Mouse (Mus musculus) lung, postnatal 4 days (tissue): Measurements from ENCODE around the gene Rpl7l1.
"Not testable (repeated sequence)": the region's sequence is repeated elsewhere in the genome, so short reads cannot be mapped to it uniquely, and the experiment has no call there.

ENCODE experiments used
- DNase-seq, 2 experiments: peaks; one replicate each; pipeline ENCODE4 v3.0.0; 2021

Gene Rpl7l1

DNA sequence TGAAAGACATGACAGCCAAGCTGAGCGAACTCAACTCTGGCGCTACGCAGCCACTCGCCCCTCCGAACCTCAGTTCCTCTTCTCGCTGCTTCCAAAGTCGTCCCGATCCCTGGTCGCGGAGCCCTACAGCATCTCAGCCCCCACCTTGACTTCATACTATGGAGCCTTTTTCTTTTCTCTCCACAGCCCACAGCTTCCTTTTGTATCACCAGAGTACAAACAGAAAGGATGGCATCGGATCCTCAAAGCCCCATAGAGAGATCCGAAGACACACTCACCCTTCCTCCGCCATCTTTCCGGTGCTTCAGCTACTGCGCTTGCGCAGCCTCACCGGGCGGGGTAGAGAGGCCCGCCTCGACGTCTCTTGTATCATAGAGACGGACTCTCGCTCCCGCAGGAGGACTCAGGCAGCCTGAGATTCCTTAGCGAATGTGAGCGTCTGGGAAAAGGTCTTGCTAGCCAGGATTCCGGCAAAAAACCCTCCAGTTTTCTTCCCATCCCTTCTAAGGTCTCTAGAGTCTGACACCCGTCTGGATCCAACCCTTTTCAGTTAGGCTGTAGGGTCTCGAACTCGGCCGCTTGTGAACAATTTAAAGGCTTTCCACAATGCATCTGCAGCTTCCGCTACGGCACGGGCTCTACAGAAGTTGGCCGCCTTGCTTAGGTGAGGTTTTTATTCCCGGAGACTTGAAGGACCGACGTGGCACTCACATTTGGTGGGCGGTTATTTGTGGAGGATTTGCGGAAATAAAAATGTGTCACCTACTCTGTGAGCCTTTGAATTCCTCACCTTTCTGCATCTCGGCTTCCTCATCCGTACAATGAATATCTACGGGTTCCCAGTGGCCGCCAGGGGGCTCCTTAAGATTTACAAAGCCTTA, at the start of gene Rpl7l1:
Rpl7l1 (minus strand) TSS at position 332 of the 881 bp plus-strand sequence.
- DNase-seq = peak; percentile 94

DNA sequence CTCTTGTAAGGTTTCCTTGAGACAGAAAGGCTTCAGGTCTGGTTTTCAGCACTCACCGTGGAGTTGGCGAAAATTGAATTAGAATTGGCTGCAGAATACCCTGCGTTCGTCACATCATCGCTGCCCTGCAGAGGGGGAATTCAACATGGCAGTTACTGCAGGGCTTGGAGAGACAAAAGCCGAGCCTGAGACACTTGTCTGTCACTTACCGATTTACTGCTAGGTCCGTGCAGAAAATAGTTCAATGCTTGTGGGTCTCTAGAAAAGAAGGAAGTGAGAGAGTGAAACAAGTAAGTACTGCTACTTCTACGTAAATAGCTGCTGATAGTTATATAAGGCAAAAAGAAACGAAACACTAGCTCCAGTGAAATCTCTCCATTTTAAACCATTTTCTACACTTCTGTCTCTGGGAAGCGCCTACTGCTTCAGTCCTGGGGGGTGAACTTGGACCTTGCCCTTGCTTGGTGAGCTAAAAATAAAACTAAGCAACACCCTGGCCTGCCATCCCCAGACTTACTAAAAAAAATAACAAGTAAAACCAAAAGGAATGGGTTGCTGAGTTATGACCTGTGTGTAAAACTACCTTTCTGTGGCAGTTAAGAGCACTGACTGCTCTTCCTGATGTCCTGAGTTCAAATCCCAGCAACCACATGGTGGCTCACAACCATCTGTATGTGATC, 47.5 kb upstream of the Rpl7l1 start:
- DNase-seq = no peak

DNA sequence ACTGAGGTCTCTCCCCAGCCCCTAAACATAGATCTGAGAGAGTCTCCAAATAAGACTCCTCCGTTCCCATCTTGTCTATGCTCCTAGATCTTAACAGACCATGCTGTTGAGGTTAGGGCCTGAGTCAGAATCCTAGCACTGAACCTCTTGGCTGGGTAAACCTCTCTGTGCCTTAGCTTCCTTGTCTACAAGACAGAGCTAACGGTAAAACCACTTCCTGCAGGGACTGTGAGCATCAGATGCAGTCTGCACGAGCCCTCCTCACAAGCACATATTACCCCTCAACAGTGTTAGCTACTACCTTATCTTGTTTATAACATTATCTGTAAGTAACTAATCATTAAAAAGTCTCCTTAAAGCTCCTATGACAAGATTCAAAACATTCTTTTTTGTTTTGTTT, 46.5 kb upstream of the Rpl7l1 start:
- DNase-seq = no peak

DNA sequence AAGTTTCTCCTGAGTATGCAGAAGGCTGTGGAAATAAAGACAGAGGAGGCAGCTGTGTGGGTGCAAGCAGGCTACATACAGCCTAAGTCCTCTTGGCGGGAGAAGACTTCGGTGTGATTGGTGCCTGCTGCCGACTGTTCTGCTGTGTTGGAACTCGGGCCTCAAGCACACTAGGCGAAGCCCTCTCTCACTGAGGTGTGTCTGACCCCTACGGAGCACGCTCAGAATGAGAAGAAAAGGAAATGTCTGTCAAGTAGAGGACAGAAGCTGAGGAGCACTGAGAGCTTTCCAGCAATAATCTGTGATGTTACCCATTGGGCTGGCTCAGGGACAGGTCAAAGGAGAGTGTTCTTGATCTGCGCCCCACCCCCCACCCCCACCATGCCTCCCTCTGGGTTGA, 40.6 kb upstream of the Rpl7l1 start:
- no peak for DNase-seq

DNA sequence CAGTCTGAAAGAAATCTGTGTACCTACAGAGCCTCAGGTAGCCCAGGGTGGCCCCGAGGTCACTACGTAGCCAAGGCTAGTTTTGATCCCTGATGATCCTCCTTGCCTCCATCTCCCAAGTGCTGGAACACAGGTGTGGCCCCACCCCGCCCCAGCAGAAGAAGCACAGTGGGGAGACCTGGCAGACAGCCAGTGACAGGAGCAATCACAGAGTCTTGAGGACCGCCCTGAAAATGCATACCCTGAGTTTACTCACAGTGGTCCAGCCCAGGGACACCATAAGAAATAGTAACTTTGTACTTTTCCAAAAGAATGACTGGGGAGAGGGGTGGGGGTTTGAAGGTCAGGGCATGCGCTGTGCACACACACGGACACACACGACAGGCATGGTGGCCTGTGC, 38.2 kb upstream of the Rpl7l1 start:
- no peak for DNase-seq

DNA sequence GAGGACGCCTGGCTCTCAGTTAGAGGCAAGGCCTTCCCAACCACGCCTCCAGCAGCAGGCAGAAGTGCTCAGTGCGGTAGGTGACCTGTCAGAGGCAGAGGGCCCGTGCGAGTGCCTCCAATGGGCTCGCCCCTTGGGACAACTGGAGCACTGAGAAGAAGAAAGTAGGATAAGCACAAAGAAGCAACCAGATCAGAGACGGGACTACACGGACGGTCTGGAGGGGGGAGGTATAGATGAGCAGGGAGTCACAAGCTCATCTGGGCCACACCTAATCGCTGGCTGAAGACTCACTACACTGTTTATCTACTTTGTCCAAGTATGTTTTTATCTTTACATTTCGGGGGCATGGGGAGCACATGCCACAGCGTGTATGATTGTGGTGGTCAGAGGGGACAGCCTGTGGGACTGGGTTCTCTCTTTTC, 35.3 kb upstream of the Rpl7l1 start:
- DNase-seq = no peak

DNA sequence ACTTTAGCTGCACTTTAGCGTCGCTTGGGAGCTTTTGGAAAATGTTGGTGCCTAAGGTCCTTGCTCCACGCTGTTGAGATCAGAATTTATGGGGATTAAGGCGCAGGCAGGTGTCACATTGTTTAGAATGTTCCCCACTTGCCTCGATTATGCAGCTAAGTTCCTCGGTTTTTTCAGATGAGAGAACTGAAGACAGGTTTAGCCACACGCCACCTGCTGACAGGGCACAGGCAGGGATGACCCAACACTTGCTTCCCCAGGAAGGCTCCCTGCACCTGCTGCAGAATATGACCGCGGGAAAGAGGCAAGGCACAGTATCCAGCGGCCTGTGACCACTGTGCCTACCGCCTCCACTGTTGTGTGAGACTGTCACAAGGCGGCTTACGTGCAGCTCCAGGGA, 33.8 kb upstream of the Rpl7l1 start:
- DNase-seq = no peak

DNA sequence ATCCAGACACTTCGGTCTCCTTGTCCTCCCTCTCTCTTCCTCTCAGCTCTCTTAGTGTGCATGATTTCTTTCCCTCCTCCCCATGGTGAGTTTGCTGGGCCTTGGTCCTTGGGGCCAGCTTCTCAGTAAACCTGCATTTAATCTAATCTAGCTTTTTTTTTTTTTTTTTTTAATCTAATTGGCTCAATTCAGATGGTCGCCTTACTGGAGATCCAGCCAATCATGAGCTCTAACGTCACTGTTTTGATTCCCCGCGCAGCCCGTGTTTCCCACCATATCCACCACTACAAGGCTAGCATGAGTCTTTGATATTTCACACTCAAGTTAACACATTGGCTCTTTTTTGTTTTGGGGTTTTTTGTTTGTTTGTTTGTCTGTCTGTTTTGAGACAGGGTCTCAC, 32.0 kb upstream of the Rpl7l1 start:
- no peak for DNase-seq

DNA sequence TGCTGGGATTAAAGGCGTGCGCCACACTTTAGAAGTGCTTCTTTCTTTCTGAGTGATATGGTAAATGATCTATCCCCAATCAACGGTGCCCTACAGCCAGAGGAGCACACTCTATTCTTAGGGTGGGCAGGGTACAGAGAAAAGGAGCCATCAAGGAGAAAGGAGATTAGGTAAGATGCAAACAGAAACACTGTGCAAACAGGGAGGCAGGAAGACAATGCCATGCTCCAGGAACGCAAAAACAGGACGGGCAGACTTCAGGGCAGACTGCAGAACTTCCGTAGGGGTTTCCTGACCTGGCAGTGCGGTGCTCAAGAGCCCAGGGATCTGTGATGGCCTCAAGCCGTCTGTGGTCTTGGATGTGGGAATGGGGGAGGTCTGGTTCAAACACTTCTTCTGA, 31.2 kb upstream of the Rpl7l1 start:
- DNase-seq = no peak

DNA sequence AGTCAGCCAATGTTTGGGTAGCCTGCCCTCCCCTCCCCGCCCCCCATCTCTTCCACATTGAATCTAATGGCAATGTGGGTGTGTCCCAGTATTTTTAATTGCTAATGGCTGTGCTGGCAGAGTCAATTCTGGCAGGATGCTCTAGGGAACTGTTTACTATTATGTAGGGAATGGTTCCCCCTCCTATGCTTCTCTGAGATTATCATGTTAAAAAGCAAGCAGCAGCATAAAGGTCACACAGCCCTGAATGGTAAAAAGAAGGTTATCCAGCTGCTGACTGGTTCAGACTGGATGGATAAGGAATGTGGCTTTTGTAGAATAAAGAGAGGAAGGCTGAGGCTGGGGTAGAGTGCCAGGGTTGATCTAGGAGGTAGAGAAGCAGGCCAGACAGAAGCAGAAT, 30.0 kb upstream of the Rpl7l1 start:
- no peak for DNase-seq

DNA sequence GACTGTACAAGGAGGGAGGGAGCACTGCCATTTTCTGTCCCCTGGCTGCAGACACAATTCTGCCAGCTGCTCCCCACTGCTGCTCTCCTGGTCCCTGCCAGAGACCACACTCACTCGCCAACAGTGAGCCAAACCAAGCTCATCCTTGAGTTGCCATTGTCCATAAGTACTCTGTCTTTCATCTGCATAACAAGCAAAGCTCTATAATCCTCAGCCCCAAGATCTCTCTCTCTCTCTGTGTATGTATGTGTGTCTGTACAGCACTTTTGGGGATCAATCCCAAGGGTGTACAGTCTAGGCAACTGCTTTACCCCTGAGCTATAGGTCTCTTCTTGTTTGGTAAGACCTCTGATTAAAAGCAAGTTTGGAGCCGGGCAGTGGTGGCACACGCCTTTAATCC, 28.2 kb upstream of the Rpl7l1 start:
- DNase-seq = no peak

DNA sequence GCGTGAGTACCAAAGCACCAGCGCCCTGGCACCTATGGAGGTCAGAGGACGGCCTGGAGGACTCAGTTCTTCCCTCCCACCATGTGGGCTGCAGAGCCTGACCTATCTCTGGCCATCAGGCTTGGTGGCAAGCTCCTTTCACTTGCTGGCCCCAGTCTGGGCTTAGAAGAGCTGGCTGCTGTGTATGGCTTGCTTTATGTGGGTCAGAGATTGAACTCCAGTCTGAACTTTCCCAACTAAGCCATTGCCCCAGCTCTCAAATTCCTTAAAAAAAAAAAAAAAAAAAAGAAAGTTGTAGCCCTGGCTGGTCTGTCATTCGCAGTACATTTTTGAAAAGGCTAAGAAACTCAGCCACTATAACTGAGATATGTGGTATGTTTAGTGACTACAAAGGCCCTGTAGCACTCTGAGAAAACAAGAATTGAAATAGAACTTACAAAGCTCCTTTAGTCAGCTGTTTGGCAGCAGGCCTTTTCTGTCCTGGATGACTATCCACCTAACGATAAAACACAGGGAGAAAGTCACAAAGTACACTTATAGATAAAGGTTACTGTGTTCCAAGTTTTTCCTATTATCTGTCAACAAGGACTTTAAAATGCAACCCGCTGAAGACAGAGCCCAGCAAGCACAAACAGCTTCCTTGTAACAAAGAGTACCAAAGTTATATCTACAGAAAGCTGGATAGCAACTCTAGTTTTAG, 26.8 kb upstream of the Rpl7l1 start:
- no peak for DNase-seq

DNA sequence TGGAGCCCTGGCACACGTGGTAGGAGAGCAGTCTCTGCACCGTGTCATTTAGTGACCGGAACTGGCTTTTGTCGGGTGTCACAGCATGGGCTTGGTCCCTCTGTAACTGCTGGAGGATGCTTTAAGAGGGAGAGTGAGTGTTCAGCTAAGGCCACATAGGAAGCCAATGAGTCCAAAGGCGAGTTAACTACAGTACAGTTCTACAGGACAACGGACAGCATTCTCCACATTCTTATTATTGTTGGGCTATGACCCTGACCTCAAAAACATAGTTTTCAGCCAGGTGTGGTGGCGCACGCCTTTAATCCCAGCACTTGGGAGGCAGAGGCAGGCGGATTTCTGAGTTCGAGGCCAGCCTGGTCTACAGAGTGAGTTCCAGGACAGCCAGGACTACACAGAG, 25.9 kb upstream of the Rpl7l1 start:
- DNase-seq = no peak

DNA sequence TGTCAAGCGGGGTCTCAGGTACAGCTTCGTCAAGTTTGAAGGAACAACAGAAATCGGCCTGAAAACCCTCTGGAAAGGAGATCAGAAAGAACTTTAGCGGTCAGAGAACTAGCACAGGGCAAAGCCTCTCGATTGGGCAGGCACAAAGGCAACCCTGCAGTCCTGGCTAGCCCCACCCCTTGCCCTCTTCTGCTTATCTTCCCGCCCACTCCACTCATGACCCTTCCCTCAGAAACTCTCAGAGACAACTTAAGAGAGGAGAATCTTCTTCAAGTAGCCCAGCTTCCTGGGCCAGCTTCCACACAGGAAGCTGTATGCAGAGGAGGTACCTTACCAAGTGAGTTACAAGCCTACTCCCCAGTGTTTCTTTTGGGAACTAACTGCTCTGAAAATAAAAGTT, 19.3 kb upstream of the Rpl7l1 start:
- no peak for DNase-seq

DNA sequence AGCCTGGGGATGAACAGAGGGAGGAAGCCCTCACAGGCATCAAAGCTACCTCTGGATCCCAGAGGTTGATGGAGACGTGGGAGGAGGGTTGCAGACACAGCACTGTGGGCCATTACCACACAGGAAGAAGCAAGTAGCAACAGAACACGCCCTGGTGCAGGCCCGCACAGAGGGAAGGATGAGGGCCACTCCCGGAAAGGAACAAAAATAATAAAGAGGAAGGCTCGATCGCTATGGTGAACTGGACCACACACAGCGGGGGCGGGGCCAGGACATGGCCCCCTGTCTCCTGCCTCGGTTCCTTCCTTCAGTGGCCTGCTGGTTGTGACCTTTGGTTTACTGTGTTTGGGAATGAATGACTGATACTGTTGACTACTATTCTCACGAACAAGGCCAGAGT, 17.2 kb upstream of the Rpl7l1 start:
- peak in 1 of 2 experiments; percentile 10 for DNase-seq

DNA sequence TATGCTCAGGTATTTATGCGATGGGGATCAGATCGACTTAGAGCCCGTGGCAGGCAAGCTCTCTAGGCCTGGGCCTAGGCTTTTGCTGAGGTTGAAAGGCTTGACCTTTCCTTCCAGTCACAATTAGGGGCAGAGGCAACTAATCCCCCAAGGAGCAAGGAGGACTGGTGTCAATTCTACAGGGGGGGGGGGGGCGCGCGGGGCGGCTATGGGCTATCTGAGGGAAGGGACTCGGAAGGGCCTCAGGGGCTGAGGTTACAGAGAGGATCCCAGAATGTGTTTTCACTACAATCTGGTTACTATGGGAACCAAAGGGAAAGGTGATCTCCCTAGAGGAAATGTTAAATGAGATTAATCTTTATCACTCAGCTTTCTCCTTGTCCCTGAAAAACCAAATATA, 14.9 kb upstream of the Rpl7l1 start:
- no peak for DNase-seq

DNA sequence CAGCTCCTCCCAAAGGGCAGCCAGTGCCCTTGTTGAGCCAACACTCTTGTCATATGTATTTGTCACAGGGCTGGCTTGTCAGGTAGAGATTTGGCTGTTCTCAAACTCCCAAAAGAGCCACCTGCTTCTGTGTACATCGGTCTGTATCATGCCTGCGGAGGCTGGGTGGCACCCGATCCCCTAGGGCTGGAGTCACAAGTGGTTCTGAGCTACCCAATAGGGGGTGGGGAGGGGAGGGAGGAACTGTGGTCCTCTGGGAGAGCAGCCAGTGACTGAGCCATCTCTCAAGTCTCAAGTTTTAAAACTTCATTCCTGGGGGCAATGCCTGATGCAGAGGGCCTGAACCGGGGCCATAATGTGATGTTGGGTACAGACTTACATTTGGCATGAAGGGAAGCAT, 14.3 kb upstream of the Rpl7l1 start:
- DNase-seq = no peak

DNA sequence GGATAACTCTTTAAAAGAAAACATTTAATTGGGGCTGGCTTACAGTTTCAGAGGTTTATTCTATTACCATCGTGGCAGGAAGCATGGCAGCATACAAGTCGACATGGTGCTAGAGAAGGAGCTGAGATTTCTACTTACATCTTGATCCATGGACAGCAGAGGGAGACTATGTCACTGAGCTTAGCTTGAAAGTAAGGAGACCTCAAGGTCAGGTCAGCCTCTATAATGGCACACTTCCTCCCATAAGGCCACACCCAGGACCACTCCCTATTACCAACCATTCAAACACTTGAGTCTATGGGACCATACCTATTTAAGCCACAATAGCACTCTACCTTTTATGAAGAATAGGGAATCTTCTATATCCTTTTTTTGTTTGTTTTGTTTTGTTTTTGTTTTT, 10.5 kb upstream of the Rpl7l1 start:
- DNase-seq = no peak

DNA sequence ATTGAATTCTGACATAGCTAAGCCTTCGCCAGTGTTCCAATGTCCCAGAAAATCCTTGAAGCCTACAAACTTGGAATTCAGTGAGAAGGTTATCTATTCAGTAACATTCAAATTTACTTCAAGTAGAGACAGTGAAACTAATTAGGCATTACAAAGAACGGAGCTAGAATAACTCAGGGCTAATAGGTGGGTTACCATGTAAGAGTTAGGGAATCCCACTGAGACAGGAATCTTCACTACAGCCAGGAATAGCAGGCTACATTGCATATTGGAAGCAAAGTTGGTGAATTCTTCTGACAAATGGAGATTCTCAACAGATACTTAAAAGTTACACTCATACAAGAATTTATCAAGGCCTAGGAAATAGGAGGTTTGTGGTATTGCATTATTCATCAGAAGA, 5.5 kb upstream of the Rpl7l1 start:
- not testable (repeated sequence) for DNase-seq

DNA sequence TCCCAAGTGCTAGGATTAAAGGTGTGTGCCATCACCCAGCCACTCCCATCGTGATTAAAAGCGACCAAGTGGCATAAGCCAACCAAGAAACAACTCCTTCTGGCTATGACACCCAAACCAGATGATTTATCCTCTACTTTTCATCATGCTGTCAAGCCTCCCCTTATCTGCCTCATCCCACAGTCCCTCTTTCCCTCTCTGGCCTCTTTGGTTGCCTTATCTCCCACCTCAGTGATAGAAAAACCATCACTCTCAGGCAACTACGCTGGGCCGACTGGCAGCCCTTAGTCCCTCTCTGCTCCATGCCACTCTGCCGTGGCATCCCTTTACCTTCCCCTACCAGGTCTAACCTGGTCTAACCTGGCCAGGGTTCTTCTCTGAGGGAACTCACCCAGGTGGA, 4.5 kb upstream of the Rpl7l1 start:
- no peak for DNase-seq

DNA sequence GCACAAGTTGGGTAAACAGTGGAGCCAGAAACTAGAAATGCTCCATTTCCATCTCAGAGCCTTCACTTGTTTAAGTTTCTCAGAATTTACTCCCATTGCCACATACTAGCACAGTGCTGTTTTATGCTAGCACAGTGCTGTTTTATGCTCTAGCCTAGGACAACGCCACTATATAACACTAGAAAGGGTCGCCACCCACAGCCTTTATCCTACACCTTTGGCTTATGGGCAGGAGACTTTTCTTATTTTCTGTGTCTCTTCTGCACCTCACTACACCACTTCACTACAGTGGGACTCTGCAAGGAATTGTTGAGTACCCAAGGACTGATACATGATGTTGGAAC, 722 bp upstream of the Rpl7l1 start:
- no peak for DNase-seq

DNA sequence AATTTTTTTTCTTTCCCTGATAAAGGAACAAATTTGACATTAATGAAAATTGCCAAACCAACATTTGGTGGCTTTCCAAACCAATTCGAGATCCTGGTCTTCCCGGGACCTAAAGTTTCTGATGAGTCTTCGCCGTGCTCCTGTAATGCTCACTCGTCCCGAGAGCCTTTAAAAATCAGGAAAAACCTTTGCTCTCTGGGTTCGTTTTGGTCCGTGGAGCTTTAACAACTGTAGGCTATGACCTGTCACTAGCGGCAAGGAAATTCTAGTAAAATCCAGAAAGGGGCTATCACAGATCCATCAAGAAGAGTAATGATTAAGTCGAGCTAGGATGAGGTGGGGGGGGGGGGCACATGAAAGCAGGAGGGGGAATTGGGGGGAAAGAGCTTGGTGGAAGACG, 596 bp downstream of the Rpl7l1 start:
- DNase-seq = peak in 1 of 2 experiments; percentile 6

DNA sequence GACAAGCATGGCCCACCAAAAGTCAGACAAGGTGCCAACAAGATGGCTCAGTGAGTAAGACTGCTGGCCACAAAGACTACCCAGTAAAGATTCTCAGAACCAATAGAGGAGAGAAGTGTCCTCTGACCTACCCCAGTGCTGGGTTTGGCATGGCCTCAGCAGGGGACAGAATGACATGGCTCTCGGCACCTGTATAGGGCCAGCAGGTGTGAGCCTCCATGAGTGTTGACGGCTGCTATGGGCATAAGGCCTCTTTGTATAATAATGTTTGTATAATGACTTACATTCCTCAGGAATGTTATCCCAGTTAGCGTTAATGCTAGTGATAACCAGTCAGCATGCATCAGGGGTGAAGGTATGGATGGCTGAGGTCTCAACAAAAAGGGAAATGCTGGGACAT, 6.4 kb downstream of the Rpl7l1 start:
- no peak for DNase-seq

DNA sequence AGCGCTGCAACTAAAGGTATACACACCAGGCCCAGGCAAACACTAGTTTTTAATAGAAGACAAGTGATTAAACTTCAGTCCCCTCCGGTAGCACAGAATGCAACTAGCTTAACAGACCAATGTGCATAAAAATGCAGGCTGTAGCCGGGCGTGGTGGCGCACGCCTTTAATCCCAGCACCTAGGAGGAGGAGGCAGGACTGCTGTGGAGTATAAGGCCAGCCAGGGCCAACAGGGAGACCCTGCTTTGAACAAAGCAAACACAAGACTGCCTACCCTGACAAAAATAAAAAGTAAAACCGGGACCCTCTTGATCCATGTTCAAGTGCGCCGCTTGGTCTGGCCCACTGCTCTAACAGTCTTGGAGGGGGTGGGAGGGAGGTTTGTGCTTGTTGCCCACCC, 7.4 kb downstream of the Rpl7l1 start:
- no peak for DNase-seq
